Mouse (Mus musculus) kidney, embryonic 16.5 days (tissue): Measurements from ENCODE around the gene Dcaf1. TPM values are rescaled to one million over a fixed set of nuclear protein-coding genes. Genes with fewer than 3 reads are reported as not detected.

Experiments used
- ATAC-seq: fragments of 200-750 bp; cut with Nextera tagmentation; 2 replicates; pipeline ENCODE4 v1.8.0; 2017; ENCODE audit warnings: moderate TSS enrichment; ENCODE audit not compliant: low FRiP score, low TSS enrichment
- H3K27ac ChIP-seq: fragments of 300-500 bp; sonication (generic); 2 replicates; pipeline ENCODE4 v1.5.1; 2014; ENCODE audit warnings: low read length
- H3K27me3 ChIP-seq: fragments of 300-500 bp; sonication (generic); 2 replicates; pipeline ENCODE4 v1.6.1; 2014; ENCODE audit warnings: low read length, control low read depth, mixed read lengths; ENCODE audit not compliant: insufficient read depth
- H3K36me3 ChIP-seq: fragments of 300-500 bp; sonication (generic); 2 replicates; pipeline ENCODE4 v1.6.1; 2014; ENCODE audit warnings: low read length, control low read depth, mixed read lengths; ENCODE audit not compliant: insufficient read depth
- H3K4me1 ChIP-seq: fragments of 300-500 bp; sonication (generic); 2 replicates; pipeline ENCODE4 v1.6.1; 2014; ENCODE audit warnings: low read length, control low read depth, mixed read lengths; ENCODE audit not compliant: insufficient read depth
- H3K4me2 ChIP-seq: fragments of 300-500 bp; sonication (generic); replicated peaks from 2 replicates; pipeline ENCODE4 v1.6.1; 2014; ENCODE audit warnings: low read depth, low read length
- H3K4me3 ChIP-seq: fragments of 300-500 bp; sonication (generic); 2 replicates; pipeline ENCODE4 v1.5.1; 2014; ENCODE audit warnings: mild to moderate bottlenecking, low read length
- H3K9ac ChIP-seq: fragments of 300-500 bp; sonication (generic); replicated peaks from 2 replicates; pipeline ENCODE4 v1.6.1; 2014; ENCODE audit warnings: low read length
- H3K9me3 ChIP-seq: fragments of 300-500 bp; sonication (generic); 2 replicates; pipeline ENCODE4 v1.6.1; 2016; ENCODE audit warnings: low read length, control low read depth
- WGBS: fragments of 180-500 bp; shearing (Covaris S2); extraction: QIAGEN DNeasy Blood & Tissue Kit; methylation state at CpG from one replicate; pipeline ENCODE4 v1.1.7; 2014; 5-methylcytosine and 5-hydroxymethylcytosine counted together
- polyA plus RNA-seq: library from polyadenylated mRNA; unstranded; fragments of >200 nt; fragmentation: Nextera tagmentation; extraction: Ambion mirVana; gene quantifications from 2 replicates; pipeline ENCODE4 v1.2.1, GENCODE M21; 2015

The Dcaf1 gene
- polyA plus RNA-seq, 1 experiment from 2014 or later, result 25.5 TPM

GRCm38 (mm10) chr9:106885901-106886731 is 64.4 kb downstream of the Dcaf1 start:
- peaks cover 52% of the 10 kb centered on the region for H3K4me1 ChIP-seq
- peak; percentile 7; the same call in 1 of the 2 replicates for ATAC-seq

GRCm38 (mm10) chr9:106886828-106887702 is 65.4 kb downstream of the Dcaf1 start, which contains the start of gene Rbm15b:
Gene Rbm15b (minus strand): TSS chr9:106887428.
- Histone ChIP-seq H3K27ac (peak within 1 kb of the TSS; percentile 82), H3K9me3 (no peaks in the 10 kb centered on the region), H3K9ac (peak within 1 kb of the TSS; percentile 98), H3K4me3 (peak within 1 kb of the TSS; percentile 95), H3K4me1 (peaks cover 53% of the 10 kb centered on the region), H3K27me3 (no peaks in the 10 kb centered on the region), H3K4me2 (peak within 1 kb of the TSS; percentile 99), H3K36me3 (peaks cover 35% of the 10 kb centered on the region)
- 3% methylated on average over 86 of the region's 101 CpGs for WGBS
- peak; percentile 79 for ATAC-seq

More at GRCm38 (mm10) chr9:106885901-106886731, 64.4 kb downstream of the Dcaf1 start:
- H3K9me3 ChIP-seq, result no peaks in the 10 kb centered on the region
- peaks cover 43% of the 10 kb centered on the region for H3K36me3 ChIP-seq
- H3K4me3 ChIP-seq, result peak overlapping the region; percentile 95
- peak overlapping the region; percentile 98 for H3K9ac ChIP-seq
- H3K27me3 ChIP-seq, result no peaks in the 10 kb centered on the region
- under 1% methylated on average over 83 of the region's 107 CpGs for WGBS
- H3K4me2 ChIP-seq, result peak overlapping the region; percentile 99
- H3K27ac ChIP-seq, result peak overlapping the region; percentile 82

- Histone ChIP-seq H3K4me3 (no peak overlapping the region), H3K4me2 (no peak overlapping the region), H3K27ac (no peak overlapping the region), H3K9ac (no peak overlapping the region), H3K27me3 (no peaks in the 10 kb centered on the region), H3K4me1 (peaks cover 46% of the 10 kb centered on the region), H3K9me3 (no peaks in the 10 kb centered on the region), H3K36me3 (peaks cover 27% of the 10 kb centered on the region)
- no peak for ATAC-seq
- 92% methylated on average over 3 of the region's 3 CpGs for WGBS
Measured at GRCm38 (mm10) chr9:106888346-106888745, 66.7 kb downstream of the Dcaf1 start.

- Histone ChIP-seq H3K27me3 (no peaks in the 10 kb centered on the region), H3K9me3 (no peaks in the 10 kb centered on the region), H3K27ac (no peak overlapping the region), H3K4me2 (no peak overlapping the region), H3K9ac (no peak overlapping the region), H3K4me3 (no peak overlapping the region), H3K36me3 (peaks cover 23% of the 10 kb centered on the region), H3K4me1 (peaks cover 39% of the 10 kb centered on the region)
- 84% methylated on average over 9 of the region's 9 CpGs for WGBS
- no peak for ATAC-seq
Measured at GRCm38 (mm10) chr9:106889321-106889720, 67.6 kb downstream of the Dcaf1 start.

- H3K27ac ChIP-seq, result no peak overlapping the region; the same call in 1 of the 2 replicates
Measured at GRCm38 (mm10) chr9:106890496-106891240, 69.0 kb downstream of the Dcaf1 start.

GRCm38 (mm10) chr9:106891341-106891741 is 69.7 kb downstream of the Dcaf1 start:
- Histone ChIP-seq H3K27ac (peak overlapping the region; percentile 85), H3K4me2 (peak overlapping the region; percentile 67), H3K9me3 (no peaks in the 10 kb centered on the region), H3K36me3 (peaks cover 23% of the 10 kb centered on the region), H3K4me3 (peak overlapping the region; percentile 89), H3K27me3 (no peaks in the 10 kb centered on the region), H3K9ac (peak overlapping the region; percentile 91), H3K4me1 (peaks cover 24% of the 10 kb centered on the region)
- no peak for ATAC-seq
- 0% methylated on average over 17 of the region's 17 CpGs for WGBS

More at GRCm38 (mm10) chr9:106890496-106891240, 69.0 kb downstream of the Dcaf1 start:
- peak overlapping the region; percentile 67 for H3K4me2 ChIP-seq
- WGBS, result 61% methylated on average over 8 of the region's 8 CpGs
- H3K4me3 ChIP-seq, result peak overlapping the region; percentile 89
- peak overlapping the region; percentile 91 for H3K9ac ChIP-seq
- H3K27me3 ChIP-seq, result no peaks in the 10 kb centered on the region
- ATAC-seq, result no peak
- peaks cover 25% of the 10 kb centered on the region for H3K4me1 ChIP-seq
- H3K36me3 ChIP-seq, result peaks cover 23% of the 10 kb centered on the region
- no peaks in the 10 kb centered on the region for H3K9me3 ChIP-seq

GRCm38 (mm10) chr9:106891829-106892551 is 70.3 kb downstream of the Dcaf1 start, which contains the start of gene Manf:
Gene Manf (minus strand): TSS chr9:106891979.
- peak; percentile 99 for ATAC-seq
- H3K9me3 ChIP-seq, result no peaks in the 10 kb centered on the region
- H3K27ac ChIP-seq, result peak within 1 kb of the TSS; percentile 96
- no peaks in the 10 kb centered on the region for H3K27me3 ChIP-seq
- peak within 1 kb of the TSS; percentile 91 for H3K4me2 ChIP-seq
- peak within 1 kb of the TSS; percentile 89 for H3K4me3 ChIP-seq
- peaks cover 24% of the 10 kb centered on the region for H3K4me1 ChIP-seq
- WGBS, result under 1% methylated on average over 59 of the region's 59 CpGs
- H3K36me3 ChIP-seq, result peaks cover 23% of the 10 kb centered on the region
- H3K9ac ChIP-seq, result peak within 1 kb of the TSS; percentile 91

GRCm38 (mm10) chr9:106892552-106892875 is 70.8 kb downstream of the Dcaf1 start:
- Histone ChIP-seq H3K9ac (peak overlapping the region; percentile 90), H3K4me3 (peak overlapping the region; percentile 89), H3K4me2 (peak overlapping the region; percentile 91), H3K27ac (peak overlapping the region; percentile 96), H3K4me1 (peaks cover 21% of the 10 kb centered on the region), H3K9me3 (no peaks in the 10 kb centered on the region), H3K36me3 (peaks cover 23% of the 10 kb centered on the region), H3K27me3 (no peaks in the 10 kb centered on the region)
- WGBS, result under 1% methylated on average over 9 of the region's 9 CpGs
- no peak for ATAC-seq
